ENCODE assay signal across 26 mouse cellular contexts in the genomic region with DNA sequence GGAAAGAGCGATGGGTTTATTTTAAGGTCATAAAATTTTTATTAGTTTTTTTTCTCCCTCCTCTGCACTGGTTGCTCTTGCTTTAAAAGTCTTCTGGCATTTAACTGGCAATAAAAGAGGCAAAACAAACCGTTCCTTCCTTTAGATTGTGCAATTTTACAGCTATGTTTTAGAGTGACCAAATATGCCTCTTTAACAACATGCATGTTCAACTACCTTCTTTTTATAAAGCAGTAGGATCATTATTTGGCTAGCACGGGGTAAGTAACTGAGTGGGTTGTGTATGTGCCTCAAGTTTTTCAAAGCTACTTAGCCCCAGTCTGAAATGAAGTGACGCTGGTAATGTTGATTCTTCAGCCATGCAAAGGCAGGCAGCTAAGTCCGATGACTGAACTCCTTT.
"Had no signal": no experiment of that assay in that cellular context is flagged by ENCODE, and none has a peak within 500 bp of the region (broad histone marks: within the 10 kb centered on the region; RNA-seq: fewer than 3 reads in every experiment).

No protein-coding gene starts in this region.

- H3K27ac ChIP-seq: heart, embryonic 10.5 days; hindbrain, embryonic 10.5 days; hindbrain, embryonic 12.5 days; hindbrain, embryonic 14.5 days; kidney, embryonic 15.5 days; kidney, postnatal 0 days; liver, embryonic 13.5 days; liver, embryonic 15.5 days had no signal

- H3K4me3 ChIP-seq: heart, embryonic 10.5 days; heart, embryonic 12.5 days; hindbrain, embryonic 10.5 days; hindbrain, embryonic 12.5 days; kidney, embryonic 15.5 days; liver, embryonic 13.5 days; liver, embryonic 15.5 days had no signal

- DNase-seq: gastrocnemius, postnatal 14 days; gastrocnemius, postnatal 36 days; heart, adult 18-20 months; heart, postnatal 10 days; heart, postnatal 4 days; kidney, adult 11 months; kidney, adult 2 months; kidney, adult 9 months; kidney, postnatal 14 days; kidney, postnatal 36 days; layer of hippocampus, adult 9-11 months; layer of hippocampus, postnatal 36 days; left cerebral cortex, postnatal 4 days; liver; liver, embryonic 13.5 days had no signal

- H3K4me1 ChIP-seq: heart, embryonic 10.5 days; heart, embryonic 12.5 days; hindbrain, embryonic 10.5 days; hindbrain, embryonic 12.5 days; kidney, embryonic 15.5 days; liver, embryonic 13.5 days; liver, embryonic 15.5 days had no signal

- H3K9ac ChIP-seq: heart, embryonic 12.5 days; hindbrain, embryonic 12.5 days; hindbrain, embryonic 14.5 days; kidney, embryonic 15.5 days; liver, embryonic 13.5 days; liver, embryonic 15.5 days had no signal

- H3K27me3 ChIP-seq: heart, embryonic 12.5 days; hindbrain, embryonic 12.5 days; kidney, embryonic 15.5 days; liver, embryonic 13.5 days; liver, embryonic 15.5 days had no signal

- ATAC-seq: hindbrain, embryonic 16.5 days; inflammation-experienced regulatory T-cells, adult 6 months had no signal

- H3K4me2 ChIP-seq: heart, embryonic 12.5 days; hindbrain, embryonic 12.5 days; hindbrain, embryonic 14.5 days; kidney, embryonic 15.5 days; liver, embryonic 11.5 days; liver, embryonic 13.5 days; liver, embryonic 15.5 days had no signal

- H3K9me3 ChIP-seq: heart, embryonic 10.5 days; heart, embryonic 12.5 days; hindbrain, embryonic 10.5 days; hindbrain, embryonic 12.5 days; kidney, embryonic 15.5 days; liver, embryonic 13.5 days; liver, embryonic 15.5 days had no signal

- H3K36me3 ChIP-seq: heart, embryonic 10.5 days; heart, embryonic 12.5 days; hindbrain, embryonic 10.5 days; hindbrain, embryonic 12.5 days; kidney, embryonic 15.5 days; liver, embryonic 13.5 days; liver, embryonic 15.5 days had no signal
